Mouse (Mus musculus) gastrocnemius, adult 18-20 months (tissue): ENCODE data around the gene Gm48552. TPM values are rescaled to one million over a fixed set of nuclear protein-coding genes. Genes with fewer than 3 reads are reported as not detected.

Experiments used
- DNase-seq: peaks from one replicate; pipeline ENCODE4 v3.0.0; 2021; ENCODE audit warnings: low spot score
- total RNA-seq, 2 experiments: library from RNA; stranded (reverse); gene quantifications; 2 replicates each; pipeline ENCODE4 v1.2.3; 2021

Gm48552 gene
- total RNA-seq, 2 experiments from 2014 or later = 0.34 TPM; not detected in 1

- no peak for DNase-seq
Observed at GRCm38 (mm10) chr10:81418216-81419070, 29.6 kb downstream of the Gm48552 start.

GRCm38 (mm10) chr10:81419111-81419928 is 30.5 kb downstream of the Gm48552 start:
- DNase-seq = no peak

DNA sequence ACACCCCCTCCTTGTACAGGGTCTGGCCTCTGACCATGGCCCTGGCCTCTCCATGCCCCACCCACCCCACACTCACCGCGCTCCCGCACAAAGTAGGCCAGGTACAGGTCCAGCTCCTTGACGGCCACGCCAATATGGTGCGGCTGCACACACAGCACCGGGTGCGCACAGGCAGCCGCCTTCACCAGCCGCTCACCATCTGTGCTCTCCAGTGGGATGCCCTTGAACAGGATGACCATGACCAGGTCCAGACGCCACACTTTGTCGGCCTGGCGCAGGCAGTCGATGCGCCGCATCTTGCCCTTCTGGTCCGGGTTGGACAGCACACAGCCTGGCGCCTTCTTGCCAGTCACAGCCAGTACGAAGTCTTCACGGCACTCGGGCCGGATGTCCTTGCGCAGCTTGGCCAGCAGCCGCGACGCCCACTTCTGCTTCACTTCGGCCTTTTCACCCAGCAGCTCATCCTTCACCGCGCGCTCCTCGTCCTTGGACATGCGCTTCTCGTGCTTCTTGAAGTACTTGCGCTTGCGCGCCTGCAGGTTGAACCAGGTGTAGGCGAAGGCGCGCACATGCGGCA is 31.5 kb downstream of the Gm48552 start:
- peak; percentile 31 for DNase-seq

DNA sequence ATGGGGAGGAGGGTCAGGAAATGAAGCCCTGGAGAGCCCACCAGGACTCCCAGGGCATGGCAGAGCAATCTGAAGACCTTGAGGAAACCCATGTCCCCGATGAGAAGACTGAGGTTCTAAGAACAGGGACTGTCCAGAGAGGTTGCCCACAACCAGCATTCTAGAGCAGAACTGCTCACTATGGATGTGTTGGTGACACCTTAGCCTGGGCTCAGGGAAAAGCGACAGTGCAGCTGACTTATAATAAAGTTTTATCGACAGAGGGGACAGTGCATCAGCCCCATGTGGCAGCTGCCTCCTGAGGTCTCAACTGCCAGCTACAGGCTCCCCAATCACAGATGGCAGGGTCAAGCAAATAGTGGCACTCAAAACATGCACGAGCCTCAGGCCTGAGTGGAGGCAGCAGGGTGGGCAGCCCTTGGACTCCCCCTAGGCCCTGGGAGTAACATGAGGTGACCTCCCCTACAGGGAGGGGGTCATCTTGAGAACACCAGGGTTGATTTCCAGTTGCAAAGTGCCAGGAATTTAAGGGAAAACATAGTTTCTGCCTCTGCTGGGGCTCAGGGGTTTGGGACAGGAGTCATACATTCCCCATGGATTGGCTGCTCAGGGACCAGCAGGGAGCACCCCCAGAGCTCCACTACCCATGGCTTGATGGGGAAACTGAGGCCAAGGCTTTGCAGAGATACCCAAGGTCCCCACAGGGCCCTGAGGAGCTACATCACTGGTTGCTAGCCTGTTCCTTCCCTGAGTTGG is 32.4 kb downstream of the Gm48552 start:
- no peak for DNase-seq

GRCm38 (mm10) chr10:81421797-81422100 is 32.9 kb downstream of the Gm48552 start:
- peak; percentile 85 for DNase-seq

GRCm38 (mm10) chr10:81422191-81422590 is 33.4 kb downstream of the Gm48552 start:
- peak; percentile 61 for DNase-seq

DNA sequence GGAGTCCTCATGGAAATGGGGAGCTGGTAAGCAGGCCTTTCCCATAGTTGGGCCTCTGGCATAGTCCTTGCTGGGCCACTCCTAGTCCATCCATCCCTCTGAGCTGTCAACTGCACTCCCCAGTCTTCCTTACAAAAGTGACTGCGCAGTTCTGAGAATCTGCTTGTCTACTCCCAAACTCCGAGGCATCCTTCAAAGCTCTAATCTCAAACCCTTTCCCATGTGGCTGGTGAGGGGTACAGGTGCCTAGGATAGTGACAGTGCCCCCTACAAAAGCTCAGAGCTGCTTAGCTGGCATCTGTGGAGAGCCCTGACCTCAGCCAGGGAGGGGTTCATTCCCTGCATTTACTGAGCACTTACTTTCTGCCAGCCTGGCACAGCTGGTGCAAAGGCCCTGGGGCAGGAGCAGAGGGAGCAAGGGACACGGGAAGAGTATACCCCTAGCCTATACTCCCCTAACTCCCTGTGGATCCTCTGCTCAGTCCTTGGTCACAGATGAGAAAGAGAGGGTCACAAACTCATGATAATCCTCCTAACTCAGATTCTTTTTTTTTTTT is 33.9 kb downstream of the Gm48552 start:
- DNase-seq = no peak

GRCm38 (mm10) chr10:81423476-81424245 is 34.9 kb downstream of the Gm48552 start:
- DNase-seq = peak; percentile 7

DNA sequence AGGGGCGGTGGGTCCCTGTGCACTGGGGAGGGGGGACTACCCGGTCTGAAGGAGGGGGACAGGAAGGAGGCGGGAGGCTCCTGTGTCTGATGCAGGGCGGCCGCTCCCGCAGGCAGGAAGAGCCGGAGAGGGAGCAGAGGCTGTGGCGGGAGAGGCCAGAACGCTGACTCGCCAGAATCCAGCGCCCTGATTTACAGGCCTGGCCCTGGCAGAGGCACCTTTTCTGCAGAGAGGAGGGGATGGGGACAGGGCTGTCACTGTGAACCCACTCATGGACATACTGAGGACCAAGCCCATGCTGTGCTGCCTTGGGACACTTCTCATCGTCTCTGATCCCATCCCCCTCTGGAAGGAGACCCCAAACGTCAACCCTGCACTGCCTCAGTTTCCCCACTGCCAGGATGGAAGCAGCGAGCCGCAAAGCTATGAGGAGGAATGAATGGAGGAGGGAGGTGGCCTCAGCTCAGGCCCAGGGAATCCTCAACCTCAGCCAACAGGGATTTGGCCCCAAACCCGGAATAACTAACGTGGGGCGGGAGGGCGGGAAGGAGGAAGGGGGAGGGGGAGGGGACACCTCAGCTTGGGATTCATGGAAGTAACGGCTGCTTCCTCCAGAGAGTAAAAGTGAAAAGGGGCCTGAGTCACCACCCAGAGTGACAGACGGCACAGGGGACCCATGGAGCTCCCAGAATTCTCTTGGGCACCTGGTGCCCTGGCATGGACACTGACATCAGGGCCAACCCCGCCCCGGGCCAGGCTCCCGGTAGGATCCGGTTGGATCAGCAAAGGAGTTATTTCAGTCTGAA is 35.6 kb downstream of the Gm48552 start:
- peak; percentile 88 for DNase-seq

GRCm38 (mm10) chr10:81425236-81425850 is 36.5 kb downstream of the Gm48552 start:
- peak; percentile 69 for DNase-seq

GRCm38 (mm10) chr10:81426081-81426671 is 37.4 kb downstream of the Gm48552 start:
- peak; percentile 32 for DNase-seq

DNA sequence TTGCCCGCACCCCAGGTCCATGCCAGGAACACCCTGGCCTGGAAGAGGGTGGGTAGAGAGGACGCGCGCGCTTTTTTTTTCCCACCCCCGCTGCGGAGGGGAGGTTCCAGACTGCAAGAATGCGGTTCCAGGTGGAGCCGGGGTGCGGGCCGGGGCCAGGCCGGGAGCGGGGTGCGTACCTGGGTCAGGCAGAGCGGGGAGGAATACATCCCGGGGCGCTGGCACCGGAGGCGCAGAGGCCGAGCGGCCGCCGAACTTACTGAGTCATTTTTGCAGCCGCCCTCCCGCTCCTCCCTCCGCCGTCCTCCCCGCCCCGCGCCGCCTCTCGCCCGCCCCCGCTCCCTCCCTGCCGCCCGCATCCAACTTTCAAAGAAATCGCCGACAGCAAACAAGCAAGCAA is 38.1 kb downstream of the Gm48552 start:
- DNase-seq = peak; percentile 71

DNA sequence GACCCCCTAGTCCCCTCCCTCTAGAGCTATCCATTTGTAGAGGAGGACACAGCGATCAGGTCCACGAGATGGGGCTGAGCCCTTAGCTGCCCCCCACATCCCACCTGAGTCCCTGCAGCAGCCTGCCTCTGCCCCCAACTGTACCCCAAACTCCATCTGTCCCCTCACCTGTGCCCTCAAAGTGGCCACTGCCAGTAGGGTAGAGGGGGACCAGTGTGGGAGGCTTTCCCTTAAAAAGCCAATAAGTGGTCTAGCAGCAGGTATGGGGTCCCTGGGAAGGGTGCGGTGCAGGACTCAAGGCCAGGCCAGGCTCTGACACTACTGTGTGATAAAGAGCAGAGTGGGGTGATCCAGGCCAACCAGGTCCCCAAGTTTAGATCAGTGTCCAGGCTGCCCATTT is 38.5 kb downstream of the Gm48552 start:
- DNase-seq = no peak

GRCm38 (mm10) chr10:81427804-81428506 is 39.1 kb downstream of the Gm48552 start:
- no peak for DNase-seq

DNA sequence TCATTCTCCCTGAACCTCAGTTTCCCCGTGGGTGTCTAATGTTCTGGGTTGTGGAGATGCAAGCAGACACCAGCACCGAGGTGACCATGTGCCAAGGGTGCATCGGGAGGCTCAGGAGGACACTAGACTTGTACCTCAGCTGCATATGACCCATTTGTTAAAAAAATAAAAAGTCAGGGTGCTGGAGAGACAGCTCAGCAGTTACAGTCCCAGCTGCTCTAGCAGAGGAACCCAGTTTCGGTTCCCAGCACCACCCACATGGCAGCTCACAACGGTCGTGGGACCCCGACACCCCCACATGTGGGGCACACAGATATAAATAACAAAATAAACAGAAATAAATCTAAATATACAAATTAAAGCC is 39.7 kb downstream of the Gm48552 start:
- DNase-seq = no peak

DNA sequence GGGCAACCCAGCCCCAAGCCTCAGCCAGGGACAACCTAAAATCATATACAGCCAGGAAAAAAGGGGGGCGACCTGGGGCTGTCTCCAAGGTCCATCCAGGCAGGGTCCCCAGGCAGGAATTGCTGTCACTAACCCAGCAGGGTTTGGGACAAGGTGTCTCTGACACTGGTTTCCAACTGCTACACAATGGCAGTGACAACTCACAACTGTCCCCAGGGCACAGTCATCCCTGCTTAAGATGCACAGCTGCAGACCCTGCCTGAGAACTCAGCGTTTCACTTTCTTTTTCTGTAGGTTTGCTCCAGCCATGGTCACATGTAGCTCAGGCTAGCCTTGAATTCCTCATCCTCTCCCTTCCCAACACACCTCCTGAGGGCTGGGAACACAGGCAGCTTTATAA is 40.3 kb downstream of the Gm48552 start:
- DNase-seq = no peak

DNA sequence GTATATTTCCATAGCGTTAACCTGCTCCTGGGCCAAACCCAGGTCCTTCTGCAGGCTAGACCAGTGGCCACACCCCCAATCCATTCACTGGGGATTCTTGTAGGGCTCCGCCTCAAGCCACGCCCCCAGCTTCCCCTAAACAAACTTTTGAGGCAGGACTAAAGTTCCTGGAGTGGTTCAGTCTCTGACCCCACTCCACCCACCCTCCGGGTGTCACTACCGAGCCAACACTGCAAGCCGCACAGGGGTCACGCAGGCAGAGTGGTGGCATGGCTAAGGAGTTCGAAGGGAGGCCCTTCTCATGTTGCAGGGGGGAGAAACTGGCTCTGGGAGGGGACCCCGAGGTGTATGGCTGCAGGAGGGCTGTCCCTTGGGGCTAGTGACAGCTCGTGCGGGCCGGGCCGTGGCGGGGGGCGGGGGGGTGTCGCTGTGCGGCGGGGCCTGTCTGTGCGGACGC is 40.8 kb downstream of the Gm48552 start:
- peak; percentile 87 for DNase-seq
